Mouse (Mus musculus) right cerebral cortex, postnatal 36 days (tissue): Measurements from ENCODE around the gene Gtf2f2.

Source experiments
- DNase-seq, 2 experiments: peaks; one replicate each; pipeline ENCODE4 v3.0.0; 2022; ENCODE audit warnings: low spot score in 2 of 2, mixed read lengths in 1 of 2

Gene Gtf2f2

GRCm38 (mm10) chr14:75863549-75864409, 146.9 kb downstream of the Gtf2f2 start:
- DNase-seq: no peak

- no peak for DNase-seq
Observed at GRCm38 (mm10) chr14:75862701-75863100, 148.0 kb downstream of the Gtf2f2 start.

- no peak for DNase-seq
Observed at GRCm38 (mm10) chr14:75859619-75860018, 151.0 kb downstream of the Gtf2f2 start.

- DNase-seq: no peak
Observed at GRCm38 (mm10) chr14:75858181-75858580, 152.5 kb downstream of the Gtf2f2 start.

GRCm38 (mm10) chr14:75855263-75855992, 155.2 kb downstream of the Gtf2f2 start:
- peak; percentile 32 to 48 for DNase-seq

- no peak for DNase-seq
Observed at GRCm38 (mm10) chr14:75852016-75852415, 158.6 kb downstream of the Gtf2f2 start.

GRCm38 (mm10) chr14:75850819-75851218, 159.8 kb downstream of the Gtf2f2 start:
- DNase-seq: no peak

GRCm38 (mm10) chr14:75849842-75850568, 160.7 kb downstream of the Gtf2f2 start:
- peak; percentile 50 to 55 for DNase-seq

GRCm38 (mm10) chr14:75849236-75849635, 161.4 kb downstream of the Gtf2f2 start:
- no peak for DNase-seq

GRCm38 (mm10) chr14:75848482-75848881, 162.2 kb downstream of the Gtf2f2 start:
- no peak for DNase-seq

GRCm38 (mm10) chr14:75847669-75848068, 163.0 kb downstream of the Gtf2f2 start:
- DNase-seq: no peak
